Mouse (Mus musculus) testis, postnatal 14 days (tissue): Measurements from ENCODE around the gene Acsf3.

Source experiments
- DNase-seq: peaks from one replicate; pipeline ENCODE4 v3.0.0; 2021; ENCODE audit warnings: low spot score

Acsf3 gene

GRCm38 (mm10) chr8:122850641-122851240, 75.5 kb downstream of the Acsf3 start:
- DNase-seq: no peak

- no peak for DNase-seq
These were observed 76.6 kb downstream of the Acsf3 start for GRCm38 (mm10) chr8:122851692-122852545.

- no peak for DNase-seq
These were observed 77.2 kb downstream of the Acsf3 start for GRCm38 (mm10) chr8:122852546-122852905.

GRCm38 (mm10) chr8:122853340-122853771, 78.1 kb downstream of the Acsf3 start:
- peak; percentile 31 for DNase-seq

GRCm38 (mm10) chr8:122854388-122854787, 79.1 kb downstream of the Acsf3 start:
- no peak for DNase-seq

GRCm38 (mm10) chr8:122855123-122855522, 79.8 kb downstream of the Acsf3 start:
- DNase-seq: no peak

- no peak for DNase-seq
These were observed 81.0 kb downstream of the Acsf3 start for GRCm38 (mm10) chr8:122856288-122856687.

- DNase-seq: no peak
These were observed 84.6 kb downstream of the Acsf3 start for GRCm38 (mm10) chr8:122859843-122860242.

GRCm38 (mm10) chr8:122864719-122865129, 89.4 kb downstream of the Acsf3 start:
- peak; percentile 52 for DNase-seq

- no peak for DNase-seq
These were observed 90.2 kb downstream of the Acsf3 start for GRCm38 (mm10) chr8:122865441-122865840.

GRCm38 (mm10) chr8:122866231-122866630, 90.9 kb downstream of the Acsf3 start:
- no peak for DNase-seq
